Mouse (Mus musculus) hindbrain, postnatal 0 days (tissue): ENCODE measurements around the gene Rdh14. TPM values are rescaled to one million over a fixed set of nuclear protein-coding genes. Genes with fewer than 3 reads are reported as not detected.

Experiments used
- ATAC-seq: fragments of 200-750 bp; cut with Nextera tagmentation; 2 replicates; pipeline ENCODE4 v1.8.0; 2017; ENCODE audit warnings: mild to moderate bottlenecking, moderate TSS enrichment, moderate library complexity
- DNase-seq: peaks from one replicate; pipeline ENCODE4 v3.0.0-alpha.2; 2015; ENCODE audit warnings: low spot score
- H3K27ac ChIP-seq: fragments of 300-500 bp; sonication (generic); 2 replicates; pipeline ENCODE4 v1.5.1; 2014; ENCODE audit warnings: mild to moderate bottlenecking
- H3K27me3 ChIP-seq: fragments of 300-500 bp; sonication (generic); 2 replicates; pipeline ENCODE4 v1.6.1; 2014; ENCODE audit warnings: low read length, mixed read lengths; ENCODE audit not compliant: insufficient read depth
- H3K36me3 ChIP-seq: fragments of 300-500 bp; sonication (generic); 2 replicates; pipeline ENCODE4 v1.6.1; 2014; ENCODE audit warnings: low read length, mixed read lengths; ENCODE audit not compliant: insufficient read depth
- H3K4me1 ChIP-seq: fragments of 300-500 bp; sonication (generic); 2 replicates; pipeline ENCODE4 v1.6.1; 2014; ENCODE audit warnings: antibody characterized with exemption, low read length, mixed read lengths; ENCODE audit not compliant: insufficient read depth
- H3K4me2 ChIP-seq: fragments of 300-500 bp; sonication (generic); 2 replicates; pipeline ENCODE4 v1.6.1; 2014; ENCODE audit warnings: low read depth, mild to moderate bottlenecking, low read length, moderate library complexity, mixed read lengths
- H3K4me3 ChIP-seq: fragments of 300-500 bp; sonication (generic); 2 replicates; pipeline ENCODE4 v1.5.1; 2014; ENCODE audit warnings: low read length
- H3K9ac ChIP-seq: fragments of 300-500 bp; sonication (generic); replicated peaks from 2 replicates; pipeline ENCODE4 v1.6.1; 2014; ENCODE audit warnings: mild to moderate bottlenecking, low read length, moderate library complexity, mixed read lengths
- H3K9me3 ChIP-seq: fragments of 300-500 bp; sonication (generic); 2 replicates; pipeline ENCODE4 v1.6.1; 2016; ENCODE audit warnings: low read length, mixed read lengths
- CTCF ChIP-seq: IDR thresholded peaks from 2 replicates; pipeline ENCODE4 v1.5.1; 2016; ENCODE audit warnings: antibody characterized with exemption, control low read depth, low read depth
- WGBS: fragments of 180-500 bp; shearing (Covaris S2); extraction: QIAGEN DNeasy Blood & Tissue Kit; methylation state at CpG from one replicate; pipeline ENCODE4 v1.1.7; 2014; 5-methylcytosine and 5-hydroxymethylcytosine counted together
- polyA plus RNA-seq: library from polyadenylated mRNA; unstranded; fragments of >200 nt; fragmentation: Nextera tagmentation; extraction: Ambion mirVana; gene quantifications from 2 replicates; pipeline ENCODE4 v1.2.1, GENCODE M21; 2015
- total RNA-seq: library from RNA; depleted of rRNA; stranded (reverse); fragments of >200 nt; gene quantifications from 2 replicates; pipeline ENCODE4 v1.2.3, GENCODE M21; 2014; rRNA removed

Gene Rdh14
- total and polyA plus RNA-seq, 2 experiments from 2014 or later: 38.4 to 44.5 TPM

DNA sequence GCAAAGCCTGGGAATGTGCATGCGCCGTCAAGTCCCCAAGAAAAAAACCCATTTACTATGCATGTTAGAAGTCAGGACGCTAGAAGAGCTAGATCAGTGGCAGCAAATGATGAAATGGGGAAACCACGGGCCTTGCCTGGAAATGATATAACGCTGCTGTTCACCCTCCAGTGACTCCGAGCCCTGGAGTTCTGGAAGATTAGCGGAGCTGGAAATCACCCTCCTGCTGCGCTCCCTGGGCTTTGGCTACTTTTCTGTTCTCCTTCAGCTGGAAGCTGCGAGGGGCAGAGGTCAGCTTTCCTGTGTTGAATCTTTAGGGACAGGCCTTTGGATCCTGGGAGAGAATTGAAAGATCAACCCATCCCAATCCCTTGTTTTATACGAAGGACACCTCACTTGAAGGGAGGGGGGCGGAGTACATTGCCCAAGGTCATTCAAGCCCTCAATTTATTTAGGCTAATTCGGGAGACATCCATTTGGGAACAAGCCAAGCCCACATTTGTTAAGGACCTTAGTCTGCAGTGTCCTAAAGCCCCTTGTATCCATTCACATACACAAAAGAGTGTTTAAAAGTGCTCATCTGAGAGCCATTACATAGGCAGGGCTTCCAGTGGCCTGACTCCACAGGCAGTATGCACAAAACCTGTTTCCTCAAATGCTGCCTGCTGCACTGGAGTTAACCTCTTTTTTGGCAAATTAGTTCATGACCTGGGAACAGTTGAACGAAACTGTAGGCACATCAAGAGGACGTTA lies 49.1 kb downstream of the Rdh14 start:
- Histone ChIP-seq H3K9me3 (no peaks in the 10 kb centered on the region), H3K27me3 (no peaks in the 10 kb centered on the region), H3K4me1 (0 out of 2 replicates have a peak, but pooled peaks cover 8% of the 10 kb centered on the region), H3K36me3 (no peaks in the 10 kb centered on the region), H3K9ac (no peak overlapping the region), H3K4me2 (no peak overlapping the region), H3K27ac (no peak overlapping the region), H3K4me3 (no peak overlapping the region)
- no peak for DNase-seq
- WGBS: 23% methylated on average over 14 of the region's 14 CpGs
- TF ChIP-seq CTCF: no peak
- ATAC-seq: no peak

Other genes starting within 250 kb of the Rdh14 start
- not detected in 2 replicates for gene Nt5c1b, start 20.8 kb upstream of the Rdh14 start, total RNA-seq
- gene Nt5c1b, start 20.8 kb upstream of the Rdh14 start, polyA plus RNA-seq: 0.13 TPM in 1 of 2 replicates, not detected in the other